Mouse (Mus musculus) forebrain, embryonic 11.5 days (tissue): ENCODE measurements around the gene 1520401A03Rik. TPM values are rescaled to one million over a fixed set of nuclear protein-coding genes. Genes with fewer than 3 reads are reported as not detected.

Source experiments
- ATAC-seq: fragments of 200-750 bp; cut with Nextera tagmentation; replicated peaks from 2 replicates; pipeline ENCODE4 v1.8.0; 2017; ENCODE audit warnings: moderate TSS enrichment; ENCODE audit not compliant: low FRiP score
- DNase-seq: peaks from one replicate; pipeline ENCODE4 v3.0.0-alpha.2; 2017; ENCODE audit warnings: low spot score
- H3K27ac ChIP-seq: fragments of 300-500 bp; sonication (generic); 2 replicates; pipeline ENCODE4 v1.5.1; 2014; ENCODE audit warnings: low read depth, low read length
- H3K27me3 ChIP-seq: fragments of 300-500 bp; sonication (generic); 2 replicates; pipeline ENCODE4 v1.6.1; 2014; ENCODE audit warnings: mild to moderate bottlenecking, low read length, mixed read lengths; ENCODE audit not compliant: control insufficient read depth, insufficient read depth
- H3K36me3 ChIP-seq: fragments of 300-500 bp; sonication (generic); 2 replicates; pipeline ENCODE4 v1.6.1; 2014; ENCODE audit warnings: mild to moderate bottlenecking, low read length, moderate library complexity, mixed read lengths; ENCODE audit not compliant: control insufficient read depth, insufficient read depth
- H3K4me1 ChIP-seq: fragments of 300-500 bp; sonication (generic); replicated peaks from 2 replicates; pipeline ENCODE4 v1.6.1; 2014; ENCODE audit warnings: low read length, mixed read lengths; ENCODE audit not compliant: control insufficient read depth, insufficient read depth
- H3K4me2 ChIP-seq: fragments of 300-500 bp; sonication (generic); 2 replicates; pipeline ENCODE4 v1.6.1; 2014; ENCODE audit warnings: low read depth, mild to moderate bottlenecking, low read length, moderate library complexity, mixed read lengths; ENCODE audit not compliant: severe bottlenecking
- H3K4me3 ChIP-seq: fragments of 300-500 bp; sonication (generic); 2 replicates; pipeline ENCODE4 v1.5.1; 2014; ENCODE audit warnings: low read depth, low read length
- H3K9ac ChIP-seq: fragments of 300-500 bp; sonication (generic); 2 replicates; pipeline ENCODE4 v1.6.1; 2014; ENCODE audit warnings: low read length
- H3K9me3 ChIP-seq: fragments of 300-500 bp; sonication (generic); 2 replicates; pipeline ENCODE4 v1.6.1; 2016; ENCODE audit warnings: low read length, mixed read lengths; ENCODE audit not compliant: control insufficient read depth
- WGBS: fragments of 180-500 bp; shearing (Covaris S2); extraction: QIAGEN DNeasy Blood & Tissue Kit; methylation state at CpG from one replicate; pipeline ENCODE4 v1.1.7; 2014; 5-methylcytosine and 5-hydroxymethylcytosine counted together
- polyA plus RNA-seq: library from polyadenylated mRNA; unstranded; fragments of >200 nt; fragmentation: Nextera tagmentation; extraction: Ambion mirVana; gene quantifications from 2 replicates; pipeline ENCODE4 v1.2.1, GENCODE M21; 2014

1520401A03Rik gene
- polyA plus RNA-seq, 1 experiment from 2014 or later = not detected

DNA sequence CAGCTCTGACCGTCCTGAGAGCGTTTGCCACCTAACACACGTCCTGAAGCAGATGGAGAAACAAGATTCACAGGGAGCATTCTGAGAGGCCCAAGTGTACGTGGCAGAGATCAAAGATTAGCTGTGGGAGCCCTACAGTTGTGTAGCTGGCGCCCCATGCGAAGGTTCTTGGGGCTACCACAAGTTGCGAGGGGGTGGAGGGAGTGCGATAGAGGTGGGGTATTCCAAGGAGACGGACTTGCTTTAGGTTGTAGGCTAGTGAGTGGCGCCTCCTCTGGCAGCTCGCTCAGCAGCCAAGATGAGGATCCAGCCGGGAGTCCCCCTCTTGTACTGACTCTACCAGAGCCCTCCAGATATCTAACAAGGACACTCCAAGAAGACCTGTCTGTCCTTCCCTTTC is 23.7 kb upstream of the 1520401A03Rik start:
- H3K27me3 ChIP-seq = peaks cover 52% of the 10 kb centered on the region
- H3K27ac ChIP-seq = no peak overlapping the region
- no peak overlapping the region for H3K9ac ChIP-seq
- H3K4me2 ChIP-seq = peak overlapping the region; percentile 61; the same call in 1 of the 2 replicates
- 1% methylated on average over 12 of the region's 12 CpGs for WGBS
- peak overlapping the region; percentile 25 for H3K4me3 ChIP-seq
- no peak for ATAC-seq
- H3K36me3 ChIP-seq = no peaks in the 10 kb centered on the region
- no peaks in the 10 kb centered on the region for H3K9me3 ChIP-seq
- H3K4me1 ChIP-seq = peaks cover 18% of the 10 kb centered on the region
- DNase-seq = no peak

DNA sequence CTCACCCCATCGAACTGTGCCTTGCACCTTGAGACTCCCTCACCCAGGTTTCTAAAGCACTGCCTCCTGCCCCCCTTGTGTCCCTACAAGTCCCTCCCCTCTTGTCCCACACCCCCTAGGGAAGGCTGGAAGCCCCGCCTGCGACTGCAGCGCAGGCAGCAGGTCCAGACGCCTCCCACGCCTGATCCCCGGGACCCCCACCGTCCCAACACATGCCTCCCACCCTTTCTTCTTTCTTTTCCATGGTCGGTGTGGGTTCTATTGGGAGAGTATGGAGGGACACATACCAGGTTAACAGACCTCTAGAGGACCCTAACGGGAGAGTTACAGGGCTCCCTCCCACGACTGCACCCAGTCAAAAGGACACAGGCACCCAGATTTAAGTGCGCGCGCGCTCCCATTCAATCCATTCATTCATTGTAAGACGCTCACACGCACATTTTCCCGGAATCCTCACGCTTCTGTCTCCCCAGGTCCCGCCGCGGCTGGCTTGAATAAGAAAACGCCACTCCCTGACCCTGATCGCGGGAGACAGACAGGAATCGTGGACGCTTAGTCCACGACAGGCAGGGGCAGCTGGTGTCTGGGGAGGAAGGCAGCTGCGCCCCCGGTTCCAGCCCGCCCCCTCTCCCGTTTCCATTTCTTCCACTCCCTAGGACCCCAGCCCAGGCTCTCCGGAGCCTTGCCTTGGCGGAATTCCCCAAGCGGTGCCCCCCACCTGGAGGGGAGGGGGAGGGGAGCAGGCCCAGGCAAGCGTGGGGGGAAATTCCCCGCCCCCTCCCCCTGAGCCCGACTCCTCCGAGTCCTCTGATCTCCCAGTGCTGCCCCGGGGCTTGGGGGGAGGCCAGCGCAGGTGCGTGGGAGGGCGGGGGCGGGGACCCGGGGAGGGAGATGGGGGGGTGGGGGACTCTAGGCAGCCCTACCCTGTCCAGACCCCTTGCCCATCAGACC is 23.0 kb upstream of the 1520401A03Rik start, which contains the start of gene Kremen2:
Gene Kremen2 (minus strand): TSS at position 533 of the 951 bp plus-strand sequence.
- H3K27ac ChIP-seq = no peak within 1 kb of the TSS
- under 1% methylated on average over 37 of the region's 45 CpGs for WGBS

DNA sequence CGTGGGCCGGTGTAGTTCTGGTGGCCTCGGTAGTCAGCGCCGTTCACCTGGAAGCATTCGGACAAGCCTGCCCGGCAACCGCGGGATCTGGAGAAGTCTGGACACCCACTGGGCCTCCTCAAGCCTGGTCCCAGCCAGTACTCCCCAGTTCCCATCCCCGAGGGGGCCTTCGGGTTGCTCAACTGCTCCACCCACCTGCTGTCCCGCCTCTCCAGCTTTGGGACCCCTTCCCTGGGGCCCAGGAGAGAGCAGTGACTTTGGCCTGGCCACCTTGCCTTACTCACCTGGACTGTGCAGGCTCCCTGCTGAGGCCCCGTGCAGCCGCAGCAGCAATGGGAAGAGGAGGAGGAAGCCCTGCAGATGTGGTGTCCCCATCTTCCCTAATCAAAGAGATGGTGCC is 22.1 kb upstream of the 1520401A03Rik start:
- H3K4me1 ChIP-seq = peaks cover 18% of the 10 kb centered on the region
- H3K4me3 ChIP-seq = no peak overlapping the region
- H3K9me3 ChIP-seq = no peaks in the 10 kb centered on the region
- H3K27me3 ChIP-seq = peaks cover 61% of the 10 kb centered on the region
- DNase-seq = no peak
- no peak for ATAC-seq
- H3K36me3 ChIP-seq = no peaks in the 10 kb centered on the region
- no peak overlapping the region for H3K9ac ChIP-seq
- H3K27ac ChIP-seq = no peak overlapping the region
- WGBS = 3% methylated on average over 14 of the region's 14 CpGs
- no peak overlapping the region for H3K4me2 ChIP-seq

More for the DNA sequence above, 23.0 kb upstream of the 1520401A03Rik start, which contains the start of gene Kremen2:
- H3K4me3 ChIP-seq = peak within 1 kb of the TSS; percentile 25
- H3K9ac ChIP-seq = peak within 1 kb of the TSS; percentile 50
- peaks cover 59% of the 10 kb centered on the region for H3K27me3 ChIP-seq
- peak within 1 kb of the TSS; percentile 61 for H3K4me2 ChIP-seq
- H3K36me3 ChIP-seq = no peaks in the 10 kb centered on the region
- no peak for DNase-seq
- H3K4me1 ChIP-seq = peaks cover 18% of the 10 kb centered on the region
- no peaks in the 10 kb centered on the region for H3K9me3 ChIP-seq
- no peak for ATAC-seq

DNA sequence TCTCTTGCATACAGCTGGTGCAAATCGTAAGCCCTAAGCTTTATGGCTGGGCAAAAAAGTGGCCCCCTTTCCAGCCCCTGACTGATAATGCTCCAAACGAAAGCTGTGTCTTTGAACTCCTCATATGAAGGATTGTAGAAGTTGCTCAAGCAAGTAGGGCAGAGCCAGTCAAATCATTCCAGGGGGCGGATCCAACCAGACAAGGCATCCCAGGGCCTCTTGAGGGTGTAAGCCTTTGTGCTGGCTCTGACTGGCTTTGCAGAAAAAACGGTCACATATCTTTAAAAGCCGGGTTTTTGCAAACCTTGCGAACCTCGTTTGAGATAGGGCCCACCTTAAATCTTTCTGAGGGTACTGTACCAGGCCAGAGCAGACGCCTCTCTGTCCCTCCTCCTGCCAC is 21.5 kb upstream of the 1520401A03Rik start:
- H3K36me3 ChIP-seq = no peaks in the 10 kb centered on the region
- WGBS = 14% methylated on average over 8 of the region's 8 CpGs
- H3K9ac ChIP-seq = no peak overlapping the region
- H3K27ac ChIP-seq = no peak overlapping the region
- peaks cover 61% of the 10 kb centered on the region for H3K27me3 ChIP-seq
- H3K4me3 ChIP-seq = no peak overlapping the region
- no peak for ATAC-seq
- DNase-seq = no peak
- no peak overlapping the region for H3K4me2 ChIP-seq
- H3K9me3 ChIP-seq = no peaks in the 10 kb centered on the region
- peaks cover 21% of the 10 kb centered on the region for H3K4me1 ChIP-seq

DNA sequence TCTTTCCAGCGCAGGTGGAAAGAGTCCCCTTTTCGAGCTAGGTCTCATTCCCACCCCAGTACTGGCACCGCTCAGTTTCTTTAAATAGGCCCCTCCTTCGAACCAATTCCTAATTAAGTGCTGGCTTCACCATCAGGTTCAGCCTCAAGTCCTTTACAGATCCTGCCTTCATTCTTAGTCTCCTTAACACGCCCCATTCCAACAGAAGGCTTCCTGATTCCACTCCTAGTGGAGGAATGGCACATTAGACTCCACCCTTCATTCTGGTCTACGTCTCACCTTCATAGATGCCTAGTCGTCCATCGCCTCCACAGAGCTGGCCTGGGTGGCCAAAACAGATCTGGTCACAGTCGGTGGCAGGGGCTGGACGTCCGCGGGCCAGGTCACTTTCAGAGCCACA is 20.4 kb upstream of the 1520401A03Rik start:
- Histone ChIP-seq H3K4me1 (peaks cover 28% of the 10 kb centered on the region), H3K36me3 (no peaks in the 10 kb centered on the region), H3K4me3 (no peak overlapping the region), H3K4me2 (no peak overlapping the region), H3K27ac (no peak overlapping the region), H3K27me3 (peaks cover 61% of the 10 kb centered on the region), H3K9ac (no peak overlapping the region), H3K9me3 (no peaks in the 10 kb centered on the region)
- DNase-seq = no peak
- WGBS = 61% methylated on average over 12 of the region's 12 CpGs
- ATAC-seq = no peak

DNA sequence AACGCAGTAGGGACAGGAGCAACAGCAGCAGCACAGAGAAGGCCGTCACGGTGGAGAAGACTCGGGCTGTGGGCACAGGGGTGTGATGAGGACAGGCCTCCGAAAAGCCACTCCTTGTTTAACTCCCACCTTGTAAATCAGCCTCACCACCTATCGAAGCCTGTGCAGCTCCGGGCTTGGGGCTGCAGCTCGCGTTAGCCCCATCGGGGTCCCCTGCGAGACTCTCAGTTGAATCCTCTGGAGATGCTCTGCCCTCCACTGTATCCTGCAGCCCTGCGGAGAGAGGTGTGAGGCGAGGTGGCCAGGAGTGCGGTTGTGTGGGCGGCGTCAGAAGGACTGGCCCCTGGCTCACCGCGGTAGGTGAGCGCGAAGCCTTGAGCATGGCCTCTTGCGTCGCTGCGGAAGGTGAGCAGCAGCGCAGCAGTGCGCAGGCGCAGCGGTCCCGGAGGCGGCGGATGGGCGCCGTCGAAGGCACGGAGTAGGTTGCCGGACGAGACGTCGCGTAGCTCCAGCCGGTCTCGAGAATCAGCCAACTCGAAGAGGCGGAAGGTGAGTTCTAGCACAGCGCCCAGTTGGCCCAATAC is 19.7 kb upstream of the 1520401A03Rik start:
- no peak for ATAC-seq
- no peak overlapping the region for H3K9ac ChIP-seq
- H3K27me3 ChIP-seq = peaks cover 61% of the 10 kb centered on the region
- peak overlapping the region; percentile 7; the same call in 1 of the 2 replicates for H3K4me3 ChIP-seq
- DNase-seq = no peak
- no peak overlapping the region for H3K27ac ChIP-seq
- H3K4me2 ChIP-seq = peak overlapping the region; percentile 37
- H3K9me3 ChIP-seq = no peaks in the 10 kb centered on the region
- 9% methylated on average over 44 of the region's 44 CpGs for WGBS
- no peaks in the 10 kb centered on the region for H3K36me3 ChIP-seq
- peaks cover 28% of the 10 kb centered on the region for H3K4me1 ChIP-seq

DNA sequence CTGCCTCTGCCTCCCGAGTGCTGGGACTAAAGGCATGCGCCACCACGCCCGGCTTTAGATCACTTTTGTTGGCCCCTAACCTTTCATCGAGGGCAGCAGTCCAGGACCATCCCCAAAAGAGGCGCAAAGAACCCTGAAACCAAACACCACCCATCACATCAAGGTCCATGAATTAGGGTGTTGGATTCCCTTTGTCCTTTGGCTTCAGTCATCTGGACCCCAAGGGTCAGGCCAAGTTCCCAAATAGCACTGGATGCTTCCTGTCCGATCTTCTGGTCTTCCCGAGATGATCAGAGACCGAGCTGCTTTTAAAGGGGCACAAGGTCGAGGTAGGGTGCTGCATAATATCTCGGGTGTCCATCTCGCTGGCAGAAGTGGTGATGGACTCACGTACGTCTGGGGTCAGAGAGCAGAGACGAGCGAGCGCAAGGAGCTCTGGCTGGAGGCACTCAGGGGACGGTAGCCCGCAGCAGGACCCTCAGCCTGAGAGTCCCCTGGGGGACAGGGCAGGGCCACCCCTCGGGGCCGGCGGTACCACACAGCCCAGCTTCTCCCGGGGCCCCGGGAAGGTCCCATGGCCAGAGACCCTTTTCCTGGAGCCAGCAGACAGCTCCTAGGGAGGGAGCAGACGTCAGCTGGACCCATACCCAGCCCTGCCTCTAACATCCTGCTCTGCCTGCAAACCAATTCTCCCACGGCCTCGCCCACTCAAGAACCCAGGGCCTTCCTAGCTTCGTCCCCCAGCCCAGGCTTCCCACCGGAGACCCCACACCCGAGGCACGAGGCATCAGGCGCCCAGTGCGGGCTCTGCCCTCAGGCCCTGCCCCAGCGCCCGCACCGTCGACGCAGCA is 19.0 kb upstream of the 1520401A03Rik start:
- no peak overlapping the region for H3K27ac ChIP-seq
- no peak overlapping the region for H3K4me2 ChIP-seq
- no peak for DNase-seq
- no peak overlapping the region for H3K9ac ChIP-seq
- no peak overlapping the region for H3K4me3 ChIP-seq
- 49% methylated on average over 38 of the region's 38 CpGs for WGBS
- no peaks in the 10 kb centered on the region for H3K36me3 ChIP-seq
- ATAC-seq = no peak
- H3K9me3 ChIP-seq = no peaks in the 10 kb centered on the region
- H3K27me3 ChIP-seq = peaks cover 61% of the 10 kb centered on the region
- H3K4me1 ChIP-seq = peaks cover 28% of the 10 kb centered on the region

DNA sequence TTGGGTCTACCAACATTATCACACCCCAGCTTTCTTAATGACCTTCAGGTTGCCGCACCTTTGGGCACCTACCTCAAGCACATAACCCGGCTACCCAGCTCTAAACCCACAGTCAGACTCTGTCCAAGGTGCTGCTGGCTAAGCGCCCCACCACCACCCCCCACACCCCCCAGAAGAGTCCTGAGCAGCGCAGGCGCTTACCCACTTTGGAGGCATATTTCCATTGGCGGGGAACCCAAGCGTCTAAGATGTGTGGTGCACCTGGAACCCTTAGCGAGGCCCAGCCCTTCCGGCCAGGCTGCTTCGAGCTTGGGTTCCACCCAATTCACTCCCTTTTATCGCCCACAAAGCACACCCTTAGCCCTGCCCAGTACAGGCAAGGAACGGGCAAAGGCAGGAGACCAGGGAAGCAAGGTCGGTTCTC is 18.0 kb upstream of the 1520401A03Rik start, which contains the start of gene Paqr4:
Gene Paqr4 (minus strand): TSS at position 270 of the 424 bp plus-strand sequence.
- peaks cover 25% of the 10 kb centered on the region for H3K4me1 ChIP-seq
- ATAC-seq = no peak; the same call in none of the 2 replicates
- H3K36me3 ChIP-seq = no peaks in the 10 kb centered on the region
- H3K27me3 ChIP-seq = peaks cover 51% of the 10 kb centered on the region
- no peak for DNase-seq
- WGBS = 7% methylated on average over 13 of the region's 13 CpGs
- peak within 1 kb of the TSS; percentile 64 for H3K4me3 ChIP-seq
- H3K4me2 ChIP-seq = peak within 1 kb of the TSS; percentile 99
- H3K27ac ChIP-seq = peak within 1 kb of the TSS; percentile 46; the same call in 1 of the 2 replicates
- no peaks in the 10 kb centered on the region for H3K9me3 ChIP-seq
- H3K9ac ChIP-seq = peak within 1 kb of the TSS; percentile 74
